Mouse (Mus musculus): ENCODE results near the gene Ccdc84.
"Not testable (repeated sequence)": the region's sequence is repeated elsewhere in the genome, so short reads cannot be mapped to it uniquely, and the experiment has no call there.

Ccdc84 gene

DNA sequence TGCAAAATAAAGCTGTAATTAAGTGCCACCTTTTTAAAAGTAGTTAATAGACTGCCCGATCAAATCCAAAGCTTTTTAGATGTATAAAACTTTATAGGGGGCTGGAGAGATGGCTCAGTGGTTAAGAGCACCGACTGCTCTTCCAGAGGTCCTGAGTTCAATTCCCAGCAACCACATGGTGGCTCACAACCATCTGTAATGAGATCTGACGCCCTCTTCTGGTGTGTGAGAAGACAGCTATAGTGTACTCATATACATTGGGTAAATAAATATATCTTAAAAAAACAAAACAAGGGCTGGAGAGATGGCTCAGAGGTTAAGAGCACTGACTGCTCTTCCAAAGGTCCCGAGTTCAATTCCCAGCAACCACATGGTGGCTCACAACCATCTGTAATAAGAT lies 56.4 kb downstream of the Ccdc84 start:
- DNase-seq (ENCODE audit: low read depth): not testable (repeated sequence)

DNA sequence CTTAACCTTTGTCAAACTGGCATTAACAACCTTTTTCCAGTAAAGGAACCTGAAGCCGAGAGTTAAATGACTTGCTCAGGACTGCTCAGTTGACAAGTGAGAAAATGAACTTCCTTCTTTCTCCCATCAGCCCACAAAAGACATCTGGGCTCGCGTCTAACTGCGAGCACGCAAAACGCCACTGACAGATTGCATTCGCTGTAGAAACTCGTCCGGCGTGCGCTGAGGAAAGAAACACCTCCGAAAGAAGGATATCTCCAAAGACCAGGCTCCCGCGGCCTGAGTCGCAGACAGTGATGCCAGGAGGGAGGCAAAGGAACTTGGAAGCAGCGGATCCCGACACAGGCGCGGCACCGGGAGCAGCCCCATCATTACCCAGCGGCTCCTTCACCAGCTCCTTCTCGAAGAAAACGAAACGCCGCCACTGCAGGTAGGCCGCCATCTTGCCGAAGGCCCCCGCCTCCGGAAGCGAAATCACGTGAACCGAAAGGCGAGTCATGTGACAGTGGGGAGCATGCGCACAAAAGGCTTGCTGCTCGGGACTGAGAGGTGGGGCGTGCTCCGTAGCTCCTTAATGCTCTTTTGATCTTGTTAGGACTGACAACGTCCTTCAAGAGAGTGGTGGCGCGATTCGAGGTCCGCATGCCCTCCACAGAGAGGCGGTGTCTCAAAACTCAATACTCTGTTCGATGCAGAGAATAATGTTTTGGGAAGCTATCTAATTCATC lies 57.0 kb downstream of the Ccdc84 start, which contains the start of gene Vps11:
TSS of gene Vps11 (minus strand) at position 481 of the 728 bp plus-strand sequence.
- DNase-seq (ENCODE audit: low read depth): peak; percentile 98

Measured in 416B (cell line).